Mouse (Mus musculus): Measurements from ENCODE around the gene Atg9a. TPM values are rescaled to one million over a fixed set of nuclear protein-coding genes. Genes with fewer than 3 reads are reported as not detected.

The Atg9a gene
- polyA plus RNA-seq, 1 experiment from 2014 or later: 18.8 TPM

GRCm38 (mm10) chr1:75229158-75229557 is 37.2 kb upstream of the Atg9a start:
- no peak overlapping the region for H3K4me2 ChIP-seq
- WGBS: 80% methylated on average over 4 of the region's 4 CpGs
- DNase-seq (ENCODE audit: low spot score, missing footprints): no peak
- no peaks in the 10 kb centered on the region for H3K27me3 ChIP-seq (ENCODE audit: control insufficient read depth, insufficient read depth, low read length)
- no peak overlapping the region for H3K4me3 ChIP-seq (ENCODE audit: low read depth, low read length)
- H3K36me3 ChIP-seq (ENCODE audit: control insufficient read depth, insufficient read depth, low read length): no peaks in the 10 kb centered on the region
- H3K9ac ChIP-seq (ENCODE audit: low read length): no peak overlapping the region
- H3K9me3 ChIP-seq (ENCODE audit: control insufficient read depth, low read length): no peaks in the 10 kb centered on the region
- H3K4me1 ChIP-seq (ENCODE audit: control insufficient read depth, insufficient read depth, low read length): no peaks in the 10 kb centered on the region
- no peak overlapping the region for H3K27ac ChIP-seq (ENCODE audit: low read depth, low read length)
- ATAC-seq (ENCODE audit: low FRiP score): no peak

GRCm38 (mm10) chr1:75227653-75228052 is 35.7 kb upstream of the Atg9a start:
- Histone ChIP-seq H3K36me3 (ENCODE audit: control insufficient read depth, insufficient read depth, low read length) (no peaks in the 10 kb centered on the region), H3K27ac (ENCODE audit: low read depth, low read length) (no peak overlapping the region), H3K9me3 (ENCODE audit: control insufficient read depth, low read length) (no peaks in the 10 kb centered on the region), H3K9ac (ENCODE audit: low read length) (no peak overlapping the region), H3K4me1 (ENCODE audit: control insufficient read depth, insufficient read depth, low read length) (no peaks in the 10 kb centered on the region), H3K27me3 (ENCODE audit: control insufficient read depth, insufficient read depth, low read length) (no peaks in the 10 kb centered on the region), H3K4me3 (ENCODE audit: low read depth, low read length) (no peak overlapping the region), H3K4me2 (no peak overlapping the region)
- 93% methylated on average over 1 of the region's 1 CpGs for WGBS
- DNase-seq (ENCODE audit: low spot score, missing footprints) (no peak), ATAC-seq (ENCODE audit: low FRiP score) (no peak)

- WGBS: 78% methylated on average over 2 of the region's 2 CpGs
- H3K4me3 ChIP-seq (ENCODE audit: low read depth, low read length): no peak overlapping the region
- H3K36me3 ChIP-seq (ENCODE audit: control insufficient read depth, insufficient read depth, low read length): no peaks in the 10 kb centered on the region
- no peak overlapping the region for H3K4me2 ChIP-seq
- H3K27me3 ChIP-seq (ENCODE audit: control insufficient read depth, insufficient read depth, low read length): peaks cover 4% of the 10 kb centered on the region
- no peak for ATAC-seq (ENCODE audit: low FRiP score)
- no peaks in the 10 kb centered on the region for H3K4me1 ChIP-seq (ENCODE audit: control insufficient read depth, insufficient read depth, low read length)
- no peaks in the 10 kb centered on the region for H3K9me3 ChIP-seq (ENCODE audit: control insufficient read depth, low read length)
- H3K9ac ChIP-seq (ENCODE audit: low read length): no peak overlapping the region
- H3K27ac ChIP-seq (ENCODE audit: low read depth, low read length): no peak overlapping the region
- DNase-seq (ENCODE audit: low spot score, missing footprints): no peak
Measured at GRCm38 (mm10) chr1:75226138-75226537, 34.1 kb upstream of the Atg9a start.

GRCm38 (mm10) chr1:75225473-75225872 is 33.5 kb upstream of the Atg9a start:
- Histone ChIP-seq H3K27ac (ENCODE audit: low read depth, low read length) (no peak overlapping the region), H3K9me3 (ENCODE audit: control insufficient read depth, low read length) (no peaks in the 10 kb centered on the region), H3K9ac (ENCODE audit: low read length) (no peak overlapping the region), H3K27me3 (ENCODE audit: control insufficient read depth, insufficient read depth, low read length) (peaks cover 11% of the 10 kb centered on the region), H3K36me3 (ENCODE audit: control insufficient read depth, insufficient read depth, low read length) (no peaks in the 10 kb centered on the region), H3K4me2 (no peak overlapping the region), H3K4me3 (ENCODE audit: low read depth, low read length) (no peak overlapping the region), H3K4me1 (ENCODE audit: control insufficient read depth, insufficient read depth, low read length) (no peaks in the 10 kb centered on the region)
- 62% methylated on average over 3 of the region's 3 CpGs for WGBS
- no peak for DNase-seq (ENCODE audit: low spot score, missing footprints)
- ATAC-seq (ENCODE audit: low FRiP score): no peak

- H3K4me3 ChIP-seq (ENCODE audit: low read depth, low read length): no peak overlapping the region
- no peak for ATAC-seq (ENCODE audit: low FRiP score)
- no peaks in the 10 kb centered on the region for H3K9me3 ChIP-seq (ENCODE audit: control insufficient read depth, low read length)
Measured at GRCm38 (mm10) chr1:75223532-75223931, 31.5 kb upstream of the Atg9a start.

GRCm38 (mm10) chr1:75222926-75223325 is 30.9 kb upstream of the Atg9a start:
- Histone ChIP-seq H3K27me3 (ENCODE audit: control insufficient read depth, insufficient read depth, low read length) (peaks cover 37% of the 10 kb centered on the region), H3K27ac (ENCODE audit: low read depth, low read length) (no peak overlapping the region), H3K4me3 (ENCODE audit: low read depth, low read length) (no peak overlapping the region), H3K36me3 (ENCODE audit: control insufficient read depth, insufficient read depth, low read length) (no peaks in the 10 kb centered on the region), H3K9ac (ENCODE audit: low read length) (no peak overlapping the region), H3K4me1 (ENCODE audit: control insufficient read depth, insufficient read depth, low read length) (peaks cover 11% of the 10 kb centered on the region), H3K4me2 (no peak overlapping the region), H3K9me3 (ENCODE audit: control insufficient read depth, low read length) (no peaks in the 10 kb centered on the region)
- DNase-seq (ENCODE audit: low spot score, missing footprints) (no peak), ATAC-seq (ENCODE audit: low FRiP score) (no peak)
- WGBS: 82% methylated on average over 6 of the region's 6 CpGs

More at GRCm38 (mm10) chr1:75223532-75223931, 31.5 kb upstream of the Atg9a start:
- H3K27ac ChIP-seq (ENCODE audit: low read depth, low read length): no peak overlapping the region
- WGBS: 73% methylated on average over 6 of the region's 6 CpGs
- H3K4me2 ChIP-seq: no peak overlapping the region
- H3K27me3 ChIP-seq (ENCODE audit: control insufficient read depth, insufficient read depth, low read length): peaks cover 30% of the 10 kb centered on the region
- no peak overlapping the region for H3K9ac ChIP-seq (ENCODE audit: low read length)
- H3K4me1 ChIP-seq (ENCODE audit: control insufficient read depth, insufficient read depth, low read length): peaks cover 7% of the 10 kb centered on the region
- no peak for DNase-seq (ENCODE audit: low spot score, missing footprints)
- no peaks in the 10 kb centered on the region for H3K36me3 ChIP-seq (ENCODE audit: control insufficient read depth, insufficient read depth, low read length)

GRCm38 (mm10) chr1:75221538-75221937 is 29.5 kb upstream of the Atg9a start:
- Histone ChIP-seq H3K27ac (ENCODE audit: low read depth, low read length) (no peak overlapping the region), H3K9ac (ENCODE audit: low read length) (no peak overlapping the region), H3K27me3 (ENCODE audit: control insufficient read depth, insufficient read depth, low read length) (peaks cover 47% of the 10 kb centered on the region), H3K4me2 (no peak overlapping the region), H3K4me3 (ENCODE audit: low read depth, low read length) (no peak overlapping the region), H3K4me1 (ENCODE audit: control insufficient read depth, insufficient read depth, low read length) (peaks cover 11% of the 10 kb centered on the region), H3K36me3 (ENCODE audit: control insufficient read depth, insufficient read depth, low read length) (no peaks in the 10 kb centered on the region), H3K9me3 (ENCODE audit: control insufficient read depth, low read length) (no peaks in the 10 kb centered on the region)
- no peak for DNase-seq (ENCODE audit: low spot score, missing footprints)
- ATAC-seq (ENCODE audit: low FRiP score): no peak
- WGBS: 88% methylated on average over 3 of the region's 3 CpGs

GRCm38 (mm10) chr1:75219531-75219930 is 27.5 kb upstream of the Atg9a start, which contains the start of gene Tuba4a:
Gene Tuba4a, minus strand, starts transcription at chr1:75219865.
- under 1% methylated on average over 34 of the region's 34 CpGs for WGBS
- DNase-seq (ENCODE audit: low spot score, missing footprints) (peak; percentile 94), ATAC-seq (ENCODE audit: low FRiP score) (peak; percentile 49; the same call in 1 of the 2 replicates)
- peaks cover 47% of the 10 kb centered on the region for H3K27me3 ChIP-seq (ENCODE audit: control insufficient read depth, insufficient read depth, low read length)
- 0 out of 2 replicates have a peak, but pooled peaks cover 2% of the 10 kb centered on the region for H3K36me3 ChIP-seq (ENCODE audit: control insufficient read depth, insufficient read depth, low read length)
- H3K9ac ChIP-seq (ENCODE audit: low read length): peak within 1 kb of the TSS; percentile 47
- H3K4me2 ChIP-seq: peak within 1 kb of the TSS; percentile 94
- H3K27ac ChIP-seq (ENCODE audit: low read depth, low read length): no peak within 1 kb of the TSS
- peaks cover 11% of the 10 kb centered on the region for H3K4me1 ChIP-seq (ENCODE audit: control insufficient read depth, insufficient read depth, low read length)
- H3K4me3 ChIP-seq (ENCODE audit: low read depth, low read length): peak within 1 kb of the TSS; percentile 49
- no peaks in the 10 kb centered on the region for H3K9me3 ChIP-seq (ENCODE audit: control insufficient read depth, low read length)

- Histone ChIP-seq H3K4me2 (peak overlapping the region; percentile 94), H3K27me3 (ENCODE audit: control insufficient read depth, insufficient read depth, low read length) (peaks cover 47% of the 10 kb centered on the region), H3K36me3 (ENCODE audit: control insufficient read depth, insufficient read depth, low read length) (0 out of 2 replicates have a peak, but pooled peaks cover 4% of the 10 kb centered on the region), H3K4me3 (ENCODE audit: low read depth, low read length) (peak overlapping the region; percentile 49), H3K4me1 (ENCODE audit: control insufficient read depth, insufficient read depth, low read length) (peaks cover 11% of the 10 kb centered on the region), H3K9me3 (ENCODE audit: control insufficient read depth, low read length) (no peaks in the 10 kb centered on the region), H3K27ac (ENCODE audit: low read depth, low read length) (no peak overlapping the region), H3K9ac (ENCODE audit: low read length) (peak overlapping the region; percentile 47)
- DNase-seq (ENCODE audit: low spot score, missing footprints): peak; percentile 94
- ATAC-seq (ENCODE audit: low FRiP score): peak; percentile 81
- under 1% methylated on average over 24 of the region's 24 CpGs for WGBS
Measured at GRCm38 (mm10) chr1:75219078-75219477, 27.1 kb upstream of the Atg9a start.
